Mouse (Mus musculus) left cerebral cortex, adult 2 months (tissue): ENCODE results near the gene Ang. TPM values are rescaled to one million over a fixed set of nuclear protein-coding genes. Genes with fewer than 3 reads are reported as not detected.
"Not testable (repeated sequence)": the region's sequence is repeated elsewhere in the genome, so short reads cannot be mapped to it uniquely, and the experiment has no call there.

Source experiments
- DNase-seq, 2 experiments: peaks; one replicate each; pipeline ENCODE4 v3.0.0; 2021 to 2022; ENCODE audit warnings: low spot score in 2 of 2, mixed read lengths in 1 of 2; ENCODE audit errors: extremely low spot score in 1 of 2
- H3K27ac ChIP-seq: fragments of 200-600 bp; 2 replicates; pipeline ENCODE4 v1.8.1; 2022
- H3K4me3 ChIP-seq: fragments of 200-600 bp; 2 replicates; pipeline ENCODE4 v1.8.1; 2022
- CTCF ChIP-seq: fragments of 200-600 bp; IDR thresholded peaks from 2 replicates; pipeline ENCODE4 v1.8.1; 2022; ENCODE audit warnings: antibody characterized with exemption, mild to moderate bottlenecking, moderate library complexity
- intact Hi-C: fragments of 180-260 bp; cut with DNase I; formaldehyde crosslinking; loops from one replicate; pipeline ENCODE4 v1.15.1; 2025
- total RNA-seq, 2 experiments: library from RNA; stranded (reverse); gene quantifications; 2 replicates each; pipeline ENCODE4 v1.2.3; 2021

Gene Ang
- total RNA-seq, 2 experiments from 2014 or later = 3.0 to 3.9 TPM

DNA sequence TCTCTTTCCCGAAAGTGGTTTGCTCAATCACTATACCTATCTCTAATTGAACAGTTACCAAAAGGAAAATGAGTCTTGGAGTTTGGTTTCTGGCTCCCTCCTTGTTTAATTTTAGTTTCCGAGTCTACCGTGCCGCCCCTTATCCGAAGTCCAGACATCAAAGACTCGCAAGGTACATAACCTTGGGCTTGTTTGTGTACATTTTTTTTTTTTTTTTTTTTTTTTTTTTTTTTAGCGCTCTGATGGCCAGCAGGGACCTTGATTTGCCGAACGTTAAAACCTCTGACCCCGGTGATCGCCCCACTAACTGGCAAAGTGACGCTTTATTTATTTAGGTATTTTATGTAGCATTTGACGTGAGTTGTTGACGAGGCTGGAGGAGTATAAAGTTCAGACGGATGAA lies 1.3 kb upstream of the Ang start:
- peak overlapping the region; percentile 87 for H3K27ac ChIP-seq
- intact Hi-C loops = loop anchor here (1.0 to 10.0 kb wide), 5 partner anchors 25 to 1305 kb away; partner anchors contain the start of genes Armh4, Ccnb1ip1, Hnrnpc and Parp2
- DNase-seq = no peak

DNA sequence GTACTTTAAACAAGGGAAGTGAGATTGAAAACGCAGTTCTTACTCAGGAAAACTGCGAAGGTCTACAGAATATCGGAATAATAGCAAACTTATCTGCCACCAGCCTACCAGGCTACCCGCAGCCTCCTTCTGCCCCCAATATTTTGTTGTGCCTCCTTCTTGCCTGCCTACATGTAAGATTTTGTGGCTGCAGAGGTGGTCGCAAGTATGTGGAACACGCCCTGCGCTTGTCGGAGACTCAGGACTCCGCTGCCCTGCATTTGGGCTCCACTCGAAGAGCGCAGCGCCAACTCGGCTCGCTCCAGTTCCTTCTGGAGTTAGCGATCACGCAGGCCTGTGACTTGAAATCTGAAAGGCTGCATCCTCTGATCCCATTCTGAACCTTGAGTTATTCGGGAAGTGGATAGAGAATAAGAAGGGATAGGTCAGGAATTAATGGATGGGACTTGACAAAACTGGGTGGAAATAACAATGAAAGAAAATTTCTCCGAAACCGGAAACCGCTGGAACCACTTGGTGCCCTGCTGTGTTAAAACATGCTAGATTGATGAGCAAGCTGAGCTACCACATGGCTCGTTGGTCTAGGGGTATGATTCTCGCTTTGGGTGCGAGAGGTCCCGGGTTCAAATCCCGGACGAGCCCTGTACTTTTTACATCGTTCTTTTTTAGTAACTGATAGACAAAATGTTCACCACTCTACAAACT lies 721 bp upstream of the Ang start:
- Histone ChIP-seq H3K27ac (peak overlapping the region; percentile 87), H3K4me3 (peak overlapping the region; percentile 67)
- intact Hi-C loops = loop anchor here (10.0 kb wide), 1 partner anchor 1015 kb away; the partner anchor contains the start of gene Hnrnpc
- no peak for TF ChIP-seq CTCF
- DNase-seq = peak; percentile 84 to 88

More for the DNA sequence above, 1.3 kb upstream of the Ang start:
- peak overlapping the region; percentile 67 for H3K4me3 ChIP-seq
- TF ChIP-seq CTCF = no peak

DNA sequence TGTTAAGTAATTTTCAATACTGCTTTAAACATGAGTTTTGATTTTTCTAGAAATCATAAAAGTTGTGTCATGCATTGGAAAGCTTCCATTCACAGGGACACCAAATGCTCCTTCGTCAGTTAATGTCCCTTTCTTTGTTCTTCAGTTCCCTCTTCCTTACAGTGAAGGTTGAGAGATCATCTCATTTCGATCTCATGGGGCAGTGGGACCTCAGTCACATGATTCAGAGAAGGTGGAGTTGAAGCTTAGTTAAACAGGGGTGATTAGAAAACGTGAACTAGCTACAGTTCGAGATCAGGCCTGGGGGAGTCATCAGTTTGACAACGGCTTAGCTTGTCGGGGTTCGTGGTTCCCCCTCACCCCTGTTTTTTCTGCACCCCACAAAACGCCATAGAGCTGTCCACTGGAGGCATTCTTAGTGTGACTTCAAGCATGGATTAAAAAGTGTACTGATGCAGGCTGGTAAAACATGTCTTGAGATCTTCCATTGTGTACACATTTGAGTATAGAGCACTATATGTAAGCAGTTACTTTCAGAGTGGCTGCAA lies 1.2 kb downstream of the Ang start:
- intact Hi-C loops = loop anchor here (10.0 kb wide), 1 partner anchor 1013 kb away; the partner anchor contains the start of gene Hnrnpc
- H3K27ac ChIP-seq = peak overlapping the region; percentile 1; the same call in 1 of the 2 replicates
- no peak for DNase-seq
- TF ChIP-seq CTCF = no peak
- H3K4me3 ChIP-seq = peak overlapping the region; percentile 67; the same call in 1 of the 2 replicates

DNA sequence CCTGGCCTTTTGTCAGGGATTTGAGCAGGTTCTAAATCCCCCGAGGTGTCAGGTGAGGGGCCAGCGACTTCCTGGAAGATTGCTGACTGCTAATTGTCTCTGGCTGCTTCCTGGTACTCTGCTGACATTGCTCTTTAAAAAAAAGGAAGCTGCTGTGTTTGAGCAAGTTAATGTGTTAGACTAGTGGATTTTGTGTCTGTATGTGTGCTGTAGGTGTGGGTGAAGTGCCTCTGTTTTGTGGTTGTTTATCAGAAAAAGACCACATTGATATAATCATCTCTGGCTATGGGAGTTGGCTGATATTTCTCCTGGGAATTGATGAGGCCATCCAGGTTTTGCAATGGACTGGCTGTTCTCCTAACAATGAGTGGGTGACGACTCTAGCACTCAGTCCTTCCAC lies 2.5 kb downstream of the Ang start:
- TF ChIP-seq CTCF = no peak
- Histone ChIP-seq H3K4me3 (no peak overlapping the region), H3K27ac (no peak overlapping the region; the same call in 1 of the 2 replicates)
- no peak for DNase-seq
- intact Hi-C loops = loop anchor here (10.0 kb wide), 1 partner anchor 1011 kb away; the partner anchor contains the start of gene Hnrnpc

DNA sequence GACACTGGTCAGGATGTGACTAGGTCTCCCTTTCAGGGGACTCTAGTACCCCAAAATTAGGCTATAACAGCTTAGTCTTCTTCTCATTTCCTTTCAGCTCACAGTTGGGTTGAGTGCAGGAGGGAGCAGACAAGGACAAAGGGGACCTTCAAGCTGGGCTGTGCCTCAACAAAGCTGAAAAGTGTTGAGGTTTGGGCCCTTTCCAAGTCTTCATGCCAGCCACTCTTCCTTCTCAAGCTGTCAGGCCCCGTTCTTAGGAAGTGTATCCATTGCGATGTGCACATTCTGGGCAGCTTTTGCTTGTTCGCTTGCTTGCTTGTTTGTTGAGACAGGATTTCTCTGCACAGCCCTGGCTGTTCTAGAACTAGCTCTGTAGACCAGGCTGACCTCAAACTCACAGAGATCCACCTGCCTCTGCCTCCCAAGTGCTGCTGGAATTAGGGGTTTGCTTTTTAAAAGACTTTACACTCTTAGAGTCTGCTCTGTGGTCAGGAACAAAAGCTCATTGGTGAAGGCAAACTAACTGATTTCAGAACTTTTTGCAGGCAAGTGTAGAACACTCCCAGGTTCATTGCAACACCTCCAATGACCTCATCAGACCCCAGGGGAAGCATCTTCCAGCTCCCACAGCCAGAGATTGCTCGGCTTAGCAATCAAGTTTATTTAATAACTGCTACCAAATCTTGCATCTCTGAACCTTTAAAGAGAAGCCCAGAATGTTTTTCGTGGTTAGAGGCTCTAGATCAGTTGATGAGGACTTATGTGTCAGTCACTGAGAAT lies 3.3 kb downstream of the Ang start:
- Histone ChIP-seq H3K27ac (no peak overlapping the region; the same call in 1 of the 2 replicates), H3K4me3 (no peak overlapping the region)
- no peak for TF ChIP-seq CTCF
- intact Hi-C loops = loop anchor here (10.0 kb wide), 1 partner anchor 1011 kb away; the partner anchor contains the start of gene Hnrnpc
- no peak for DNase-seq

DNA sequence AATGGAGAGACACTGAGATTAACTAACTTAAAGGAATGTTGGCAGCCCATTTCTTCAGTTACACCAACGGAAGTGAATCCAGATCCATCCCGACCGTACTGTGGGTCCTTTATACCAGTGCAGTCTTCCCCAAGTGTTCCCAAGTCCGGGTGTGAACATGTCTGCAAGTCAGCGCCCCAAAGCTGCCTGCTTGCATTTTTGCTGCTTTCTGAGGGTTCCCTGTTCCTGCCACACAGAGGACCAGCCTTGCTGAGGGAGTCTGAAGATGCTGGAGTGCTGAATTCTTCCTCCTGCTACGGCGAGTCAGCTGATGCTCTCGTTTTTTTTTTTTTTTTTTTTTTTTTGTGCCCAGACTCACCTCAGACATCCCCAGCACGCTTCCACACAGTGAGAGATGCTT lies 4.0 kb downstream of the Ang start:
- intact Hi-C loops = loop anchor here (10.0 kb wide), 1 partner anchor 1010 kb away; the partner anchor contains the start of gene Hnrnpc
- no peak overlapping the region for H3K4me3 ChIP-seq
- H3K27ac ChIP-seq = no peak overlapping the region
- DNase-seq = no peak
- TF ChIP-seq CTCF = no peak

DNA sequence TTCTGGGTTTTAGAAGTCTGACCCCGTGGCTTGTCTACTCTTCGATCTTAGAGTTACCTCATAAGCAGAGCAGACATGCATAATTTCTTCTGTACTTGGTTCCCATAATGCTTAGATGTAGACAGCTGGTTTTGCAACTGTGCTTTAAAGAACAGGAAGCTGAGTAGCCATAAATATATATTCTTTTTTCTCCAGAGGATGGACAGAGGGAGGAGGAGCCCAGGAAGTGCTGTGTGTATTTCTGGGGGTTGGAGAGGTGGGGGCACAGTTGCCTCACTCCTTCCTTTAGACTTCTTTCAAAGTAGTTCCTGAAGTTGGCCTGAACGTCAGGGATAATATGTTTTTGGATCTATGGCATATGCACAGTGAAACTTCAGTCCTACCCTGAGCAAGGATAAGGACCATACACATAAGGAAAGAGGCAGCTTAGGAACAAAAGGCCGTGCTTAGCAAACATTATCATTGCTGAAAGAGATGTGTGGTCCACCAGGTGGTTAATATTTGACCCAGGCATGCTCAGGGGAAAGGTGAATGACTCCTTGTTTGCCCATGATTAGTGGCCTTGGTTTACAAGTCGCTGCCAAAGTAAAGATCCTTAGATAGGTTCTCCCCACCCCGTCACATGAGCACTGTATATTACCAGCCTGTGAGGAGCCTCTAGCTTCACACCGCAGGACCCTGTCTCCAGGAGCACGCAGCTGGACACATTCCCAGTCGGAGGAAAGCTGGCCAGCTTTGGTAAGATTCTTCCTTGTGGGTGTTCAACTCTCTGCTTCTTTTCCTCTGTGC lies 5.0 kb downstream of the Ang start:
- intact Hi-C loops = loop anchor here (10.0 kb wide), 1 partner anchor 1009 kb away; the partner anchor contains the start of gene Hnrnpc

DNA sequence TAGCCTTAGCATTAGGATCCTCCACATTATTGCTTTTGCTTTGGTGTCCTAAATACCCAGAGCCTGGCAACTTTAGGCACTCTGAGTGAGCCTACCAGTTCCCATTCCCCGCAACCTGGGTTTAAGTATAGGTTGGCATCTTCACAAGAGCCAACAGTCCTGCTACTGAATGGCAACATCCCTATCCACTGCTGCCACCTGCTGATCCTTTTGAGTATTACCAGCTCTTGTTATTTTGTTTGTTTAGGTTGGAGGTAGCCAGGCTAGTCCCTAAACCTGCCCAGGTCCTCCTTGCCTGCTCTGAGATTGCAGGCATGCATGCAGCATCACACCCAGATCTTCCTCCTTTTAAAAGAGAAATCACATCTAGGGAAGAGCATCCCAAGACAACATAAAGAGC lies 7.3 kb downstream of the Ang start:
- not testable (repeated sequence) for H3K4me3 ChIP-seq, H3K27ac ChIP-seq
- peak; percentile 79 for TF ChIP-seq CTCF
- peak; percentile 77 to 84 for DNase-seq
- intact Hi-C loops = loop anchor here (2.0 to 10.0 kb wide), 4 partner anchors 71 to 1007 kb away; partner anchors contain the start of gene Hnrnpc

More for the DNA sequence above, 5.0 kb downstream of the Ang start:
- TF ChIP-seq CTCF = no peak
- no peak for DNase-seq
- H3K27ac ChIP-seq = no peak overlapping the region
- no peak overlapping the region for H3K4me3 ChIP-seq

DNA sequence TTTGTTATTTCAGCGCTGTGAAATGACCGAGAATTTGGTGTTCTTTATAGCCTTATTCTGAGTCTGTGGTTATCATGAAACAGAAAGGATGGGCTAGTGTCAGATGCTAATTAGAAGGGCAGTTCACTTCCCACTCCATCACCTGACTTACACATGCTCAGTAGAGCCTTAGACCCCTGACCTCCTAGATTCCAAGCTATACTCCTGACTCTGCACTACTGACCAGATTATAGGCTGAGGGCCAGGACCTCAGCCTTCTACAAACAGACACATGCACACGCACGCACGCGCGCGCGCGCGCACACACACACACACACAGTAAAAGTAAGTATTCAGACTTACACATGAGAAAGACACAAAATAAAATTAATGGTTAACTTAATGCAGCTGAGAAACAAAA lies 8.0 kb downstream of the Ang start:
- H3K4me3 ChIP-seq = no peak overlapping the region
- DNase-seq = no peak
- H3K27ac ChIP-seq = no peak overlapping the region
- intact Hi-C loops = loop anchor here (2.0 to 10.0 kb wide), 4 partner anchors 72 to 1006 kb away; partner anchors contain the start of gene Hnrnpc
- no peak for TF ChIP-seq CTCF

DNA sequence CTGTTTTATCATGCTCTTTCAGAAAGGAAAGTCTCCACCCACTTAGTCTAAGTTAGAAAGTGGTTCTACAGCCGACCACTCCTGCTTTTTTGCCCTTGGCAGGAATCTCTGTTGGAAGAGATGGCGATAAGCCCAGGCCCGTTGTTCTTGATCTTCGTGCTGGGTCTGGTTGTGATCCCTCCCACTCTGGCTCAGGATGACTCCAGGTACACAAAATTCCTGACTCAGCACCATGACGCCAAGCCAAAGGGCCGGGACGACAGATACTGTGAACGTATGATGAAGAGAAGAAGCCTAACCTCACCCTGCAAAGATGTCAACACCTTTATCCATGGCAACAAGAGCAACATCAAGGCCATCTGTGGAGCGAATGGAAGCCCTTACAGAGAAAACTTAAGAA lies 10.3 kb downstream of the Ang start:
- TF ChIP-seq CTCF = no peak
- intact Hi-C loops = loop anchor here (5.0 kb wide), 2 partner anchors 71 to 246 kb away; no protein-coding TSS in a partner anchor
- Histone ChIP-seq H3K4me3 (no peak overlapping the region), H3K27ac (no peak overlapping the region)
- DNase-seq = no peak

DNA sequence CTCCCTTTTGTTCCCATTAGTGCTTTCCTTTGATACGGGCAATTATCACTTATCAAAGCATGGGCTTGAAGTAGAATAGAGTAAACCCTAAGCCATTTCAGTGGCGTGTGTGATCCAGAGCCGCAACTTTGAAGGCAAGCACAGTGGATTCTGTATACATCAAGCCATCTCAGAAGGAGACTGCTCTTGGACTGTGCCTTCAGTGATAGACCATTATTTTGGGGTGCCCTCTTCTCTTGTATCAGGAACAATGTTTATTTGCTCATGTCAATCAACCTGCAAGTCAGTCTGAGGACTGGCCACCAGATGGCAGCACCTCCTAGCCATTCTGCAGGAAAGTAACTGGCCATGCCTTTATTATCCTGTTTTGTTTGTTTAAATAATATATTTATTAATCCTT lies 12.3 kb downstream of the Ang start:
- H3K4me3 ChIP-seq = no peak overlapping the region
- TF ChIP-seq CTCF = peak; percentile 96
- peak; percentile 65 to 71 for DNase-seq
- intact Hi-C loops = loop anchor here (1.0 to 5.0 kb wide), 4 partner anchors 69 to 244 kb away; no protein-coding TSS in a partner anchor
- no peak overlapping the region for H3K27ac ChIP-seq
